Mouse (Mus musculus): ENCODE data around the gene Slc48a1. TPM values are rescaled to one million over a fixed set of nuclear protein-coding genes. Genes with fewer than 3 reads are reported as not detected.

Gene Slc48a1
- total RNA-seq, 2 experiments from 2014 or later = 62.7 to 94.4 TPM

DNA sequence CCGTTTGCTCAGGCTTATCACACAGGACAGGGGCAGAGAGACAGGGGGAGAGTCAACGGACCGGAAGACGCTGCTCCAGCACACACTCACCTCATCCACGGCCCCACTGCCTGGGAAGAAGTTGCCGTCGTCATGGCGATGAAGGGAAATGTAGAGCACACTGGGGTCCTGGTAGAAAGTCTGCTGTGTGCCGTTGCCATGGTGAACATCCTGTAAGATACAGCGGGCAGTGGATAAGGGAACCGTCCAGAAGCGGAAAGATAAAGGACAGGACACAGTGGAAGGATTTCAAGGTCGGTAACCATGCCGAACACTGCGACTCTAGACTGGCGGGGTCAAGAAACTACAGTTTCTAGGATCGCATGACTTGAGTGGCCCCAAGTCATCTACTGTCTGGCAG, 19.8 kb downstream of the Slc48a1 start:
- no peak for ATAC-seq (replicated peaks; ENCODE audit: poor library complexity)

GRCm38 (mm10) chr15:97799446-97799845, 21.1 kb downstream of the Slc48a1 start:
- no peak for ATAC-seq (replicated peaks; ENCODE audit: poor library complexity)

GRCm38 (mm10) chr15:97800853-97801252, 22.5 kb downstream of the Slc48a1 start:
- ATAC-seq (replicated peaks; ENCODE audit: poor library complexity) = no peak

- no peak for ATAC-seq (replicated peaks; ENCODE audit: poor library complexity)
Measured at GRCm38 (mm10) chr15:97801811-97802210, 23.5 kb downstream of the Slc48a1 start.

- ATAC-seq (replicated peaks; ENCODE audit: poor library complexity) = no peak
Measured at GRCm38 (mm10) chr15:97802575-97802974, 24.3 kb downstream of the Slc48a1 start.

DNA sequence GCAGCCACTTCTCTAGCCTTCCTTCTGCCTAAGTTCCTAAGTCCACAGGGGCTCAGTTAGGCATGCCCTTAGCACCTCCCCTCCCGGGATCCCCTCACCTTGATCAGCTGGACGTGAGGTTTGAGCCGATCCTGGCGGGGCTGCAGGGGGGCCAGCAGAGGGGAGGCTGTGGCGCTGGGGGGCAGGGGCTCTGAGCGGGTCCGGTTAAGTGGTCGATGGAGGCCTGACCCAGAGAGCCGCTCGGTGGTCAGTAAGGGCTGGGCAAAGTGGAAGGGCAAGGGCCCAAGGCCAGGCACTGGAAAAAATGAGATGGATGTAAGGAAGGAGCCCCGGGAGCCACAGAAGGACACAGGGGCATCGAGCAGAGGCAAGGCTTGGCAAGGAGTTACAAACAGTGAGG, 29.5 kb downstream of the Slc48a1 start:
- no peak for ATAC-seq (replicated peaks; ENCODE audit: poor library complexity)

DNA sequence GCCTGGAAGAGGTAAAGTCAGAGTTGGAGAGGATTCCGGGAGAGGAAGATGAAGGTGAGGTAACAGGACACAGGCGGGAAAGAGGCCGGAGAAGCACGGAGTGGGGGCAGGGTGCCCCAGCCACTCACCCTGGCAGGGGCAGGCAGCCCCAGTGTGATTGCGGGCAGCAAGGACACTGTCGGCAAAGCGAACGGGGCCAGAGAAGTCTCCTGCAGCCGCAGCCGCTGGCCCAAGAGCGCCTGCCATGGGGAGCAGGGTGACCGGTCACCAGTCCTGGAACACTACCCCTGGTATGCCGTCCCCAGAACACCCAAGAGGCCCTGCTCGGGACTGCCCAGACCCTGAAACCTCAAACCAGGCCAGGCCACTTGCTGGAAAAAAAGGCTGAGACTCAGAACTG, 30.2 kb downstream of the Slc48a1 start:
- ATAC-seq (replicated peaks; ENCODE audit: poor library complexity) = no peak

DNA sequence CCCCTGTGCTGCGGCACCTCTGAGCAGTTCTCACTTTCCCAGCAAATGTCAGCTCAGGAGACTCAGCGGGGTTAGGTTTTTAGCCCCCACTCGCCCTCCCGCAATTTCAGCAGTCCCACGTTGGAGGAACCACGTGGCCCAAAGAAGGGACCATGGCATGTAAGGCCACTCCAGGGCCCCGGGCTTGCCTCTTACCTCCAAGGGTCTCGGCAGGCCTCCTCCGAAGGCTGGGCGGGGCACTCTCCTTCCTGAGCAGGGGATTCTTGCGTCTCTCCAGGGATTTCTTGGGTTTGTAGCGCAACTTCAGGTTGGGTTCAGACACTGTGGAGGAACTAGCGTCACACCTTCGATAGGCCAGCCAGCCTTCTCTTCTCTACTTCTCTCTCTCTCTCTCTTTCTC, 30.9 kb downstream of the Slc48a1 start:
- ATAC-seq (replicated peaks; ENCODE audit: poor library complexity) = no peak

GRCm38 (mm10) chr15:97809942-97810341, 31.6 kb downstream of the Slc48a1 start:
- peak; percentile 39 for ATAC-seq (replicated peaks; ENCODE audit: poor library complexity)

DNA sequence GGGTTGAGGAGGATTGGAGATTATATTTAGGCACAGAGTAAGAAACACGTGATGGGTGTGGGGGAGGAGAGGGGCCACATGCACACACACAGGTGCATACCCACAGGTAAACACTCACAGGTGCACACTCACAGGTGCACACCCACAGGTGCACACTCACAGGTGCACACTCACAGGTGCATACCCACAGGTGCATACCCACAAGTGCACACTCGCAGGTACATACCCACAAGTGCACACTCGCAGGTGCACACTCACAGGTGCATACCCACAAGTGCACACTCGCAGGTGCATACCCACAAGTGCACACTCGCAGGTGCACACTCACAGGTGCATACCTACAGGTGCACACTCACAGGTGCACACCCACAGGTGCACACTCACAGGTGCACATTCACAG, 32.1 kb downstream of the Slc48a1 start:
- ATAC-seq (replicated peaks; ENCODE audit: poor library complexity) = no peak

GRCm38 (mm10) chr15:97811307-97811706, 33.0 kb downstream of the Slc48a1 start:
- ATAC-seq (replicated peaks; ENCODE audit: poor library complexity) = no peak

- no peak for ATAC-seq (replicated peaks; ENCODE audit: poor library complexity)
Measured at GRCm38 (mm10) chr15:97812126-97812525, 33.8 kb downstream of the Slc48a1 start.

- ATAC-seq (replicated peaks; ENCODE audit: poor library complexity) = no peak
Measured at GRCm38 (mm10) chr15:97812875-97813274, 34.6 kb downstream of the Slc48a1 start.

DNA sequence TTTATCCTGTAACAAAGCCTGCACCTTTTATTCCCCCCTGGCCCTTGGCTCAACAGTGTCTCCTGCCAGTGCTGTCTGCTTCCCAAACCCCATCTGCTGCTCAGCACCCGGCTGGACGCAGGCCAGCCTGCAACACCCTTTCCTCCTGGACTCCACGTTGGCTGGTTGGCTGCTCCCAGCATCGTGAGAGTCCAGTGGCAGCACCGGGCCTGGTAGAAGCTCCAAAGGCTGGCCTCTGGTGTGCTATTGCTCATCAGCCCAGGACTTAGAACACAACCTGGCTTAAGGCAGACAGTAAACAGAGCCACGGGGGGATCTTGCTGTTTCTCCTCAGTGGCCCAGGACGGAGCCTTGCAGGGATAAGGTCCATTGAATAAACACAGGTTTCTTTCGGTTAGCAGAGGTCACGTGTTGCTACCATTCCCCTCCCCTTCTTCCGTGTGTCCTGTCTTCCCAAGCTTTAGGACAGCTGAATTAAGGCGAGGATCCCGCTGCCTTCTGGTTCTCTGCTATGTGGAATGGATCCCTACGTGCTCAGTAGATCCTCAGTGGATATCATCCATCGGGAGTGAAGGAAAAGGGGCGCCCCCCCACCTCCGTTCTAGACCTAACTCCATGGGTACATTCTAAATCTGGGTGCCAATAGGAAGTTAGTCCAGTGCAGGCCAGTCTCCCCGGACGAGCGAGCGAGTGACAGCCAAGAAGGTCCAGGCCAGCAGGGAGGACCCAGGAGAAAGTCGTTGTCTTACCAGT, 35.3 kb downstream of the Slc48a1 start:
- ATAC-seq (replicated peaks; ENCODE audit: poor library complexity) = no peak

DNA sequence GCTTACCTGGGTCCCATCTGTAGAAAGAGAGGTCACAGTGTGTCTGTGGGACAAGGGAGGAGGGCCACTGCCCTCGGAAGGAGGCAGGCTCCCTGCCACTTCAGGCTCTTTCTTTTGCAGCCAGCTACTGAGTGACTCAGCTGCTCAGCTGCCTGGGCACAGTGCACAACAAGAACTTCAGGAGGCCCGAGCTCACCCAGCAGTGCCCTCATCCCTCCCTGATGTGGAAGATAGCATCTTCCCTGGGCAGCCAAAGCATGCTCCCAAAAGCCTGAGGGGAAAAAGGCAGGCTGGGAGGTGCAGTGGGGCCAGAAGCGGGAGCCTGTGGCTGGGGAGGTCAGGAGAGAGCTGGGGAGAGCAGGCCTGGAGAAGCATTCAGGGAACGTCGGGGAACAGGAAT, 36.4 kb downstream of the Slc48a1 start:
- no peak for ATAC-seq (replicated peaks; ENCODE audit: poor library complexity)

DNA sequence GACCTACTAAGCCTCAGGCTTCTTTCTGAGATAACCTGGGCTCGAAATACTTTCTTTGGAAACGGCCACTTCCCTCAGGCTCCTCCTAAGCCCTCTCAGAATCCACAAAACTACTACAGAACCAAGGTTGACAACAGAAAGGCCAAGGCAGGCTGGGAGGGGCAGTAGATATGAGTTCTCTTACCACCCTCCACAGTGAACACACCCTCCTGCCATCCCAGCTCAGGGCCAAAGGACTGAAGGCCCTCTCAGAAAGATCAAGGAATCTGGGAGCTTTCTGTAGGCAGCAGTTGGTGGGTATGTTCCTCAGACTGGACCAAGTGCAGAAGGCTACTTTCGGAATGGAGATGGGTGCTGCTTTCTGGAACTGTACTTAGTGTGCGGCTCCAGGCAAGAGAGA, 36.9 kb downstream of the Slc48a1 start:
- no peak for ATAC-seq (replicated peaks; ENCODE audit: poor library complexity)

- ATAC-seq (replicated peaks; ENCODE audit: poor library complexity) = peak; percentile 45
Measured at GRCm38 (mm10) chr15:97816199-97816994, 38.1 kb downstream of the Slc48a1 start.

GRCm38 (mm10) chr15:97819937-97820336, 41.6 kb downstream of the Slc48a1 start:
- no peak for ATAC-seq (replicated peaks; ENCODE audit: poor library complexity)

DNA sequence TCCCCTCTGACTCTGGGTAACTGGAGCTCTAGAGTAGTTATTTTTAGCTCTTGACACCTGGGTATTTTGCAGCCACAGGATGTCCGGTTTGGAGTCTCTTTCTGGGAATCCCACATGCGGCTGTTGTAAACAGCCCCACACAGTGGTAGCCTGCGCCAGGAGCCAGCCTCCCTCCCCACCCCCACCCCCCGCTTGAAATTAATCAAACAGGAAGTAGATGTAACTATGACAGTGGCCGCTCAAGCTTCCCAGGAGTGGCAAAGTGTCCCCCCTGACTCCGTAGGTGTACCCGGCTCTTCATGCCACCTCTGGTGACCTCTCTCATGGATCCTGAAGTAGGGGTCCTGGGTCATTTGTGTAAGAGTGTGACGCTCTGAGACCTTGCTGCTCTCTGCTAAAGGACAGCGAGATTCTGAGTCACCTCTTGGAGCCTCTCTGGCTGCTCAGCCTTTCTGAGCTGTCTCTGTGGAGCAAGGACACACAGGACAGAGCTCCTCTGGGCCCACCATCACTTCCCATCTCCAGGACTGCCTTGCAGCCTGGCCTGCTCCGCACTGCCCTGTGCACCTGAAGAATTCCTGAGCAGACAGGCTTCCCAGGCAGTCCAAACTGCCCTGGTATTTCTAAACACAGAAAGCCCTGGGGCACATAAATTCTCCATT, 43.1 kb downstream of the Slc48a1 start:
- peak; percentile 11 for ATAC-seq (replicated peaks; ENCODE audit: poor library complexity)

DNA sequence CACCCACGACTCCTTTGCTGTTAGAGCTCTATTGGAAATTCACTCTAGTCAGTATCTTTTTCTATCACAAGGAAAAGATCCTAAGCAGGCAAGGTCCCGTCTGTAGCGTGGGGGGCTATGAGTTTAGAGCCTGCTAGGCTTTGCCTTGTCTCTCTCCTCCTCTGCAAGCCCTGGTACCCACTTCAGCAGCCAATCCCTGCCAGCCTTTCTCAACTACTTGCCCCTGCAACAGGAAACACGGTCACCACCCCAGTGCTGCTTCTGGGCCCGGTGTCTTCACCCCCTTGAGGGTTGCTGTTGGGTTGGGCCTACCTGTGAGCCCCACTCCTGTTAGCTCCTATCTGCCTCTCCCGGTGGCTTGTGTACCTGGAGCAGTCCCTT, 43.7 kb downstream of the Slc48a1 start:
- peak; percentile 17 for ATAC-seq (replicated peaks; ENCODE audit: poor library complexity)

GRCm38 (mm10) chr15:97822545-97823228, 44.4 kb downstream of the Slc48a1 start:
- peak; percentile 5; the same call in 1 of the 2 replicates for ATAC-seq (replicated peaks; ENCODE audit: poor library complexity)

All from megakaryocyte progenitor cell, adult 5-6 weeks (primary cell).